Mouse (Mus musculus): ENCODE measurements around the gene Safb2.

The Safb2 gene

DNA sequence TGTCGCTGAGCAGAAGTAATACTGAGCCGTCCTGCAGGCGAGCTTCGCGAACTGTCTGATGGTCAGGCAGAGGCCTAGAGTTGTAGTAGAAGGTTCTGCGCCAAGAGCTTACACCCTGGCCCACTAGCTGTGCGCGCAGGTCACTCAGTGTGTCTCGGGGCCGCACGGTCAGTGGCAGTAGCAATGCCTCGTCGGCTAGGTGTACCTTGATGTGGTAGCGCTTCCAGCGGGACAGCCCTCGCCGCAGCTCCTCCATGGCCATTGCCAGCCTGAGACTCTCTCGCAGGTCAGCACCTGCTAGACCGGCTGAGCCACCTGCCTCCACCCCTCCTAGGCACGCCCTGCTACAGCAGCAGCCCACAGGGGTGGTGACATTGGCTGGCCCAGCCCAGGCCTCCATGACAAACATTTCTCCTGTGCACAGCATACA lies 30.2 kb downstream of the Safb2 start, which contains the start of gene Gm20219:
Gene Gm20219, minus strand, starts transcription at position 266 of the 430 bp plus-strand sequence.
- peak; percentile 48 for DNase-seq

DNA sequence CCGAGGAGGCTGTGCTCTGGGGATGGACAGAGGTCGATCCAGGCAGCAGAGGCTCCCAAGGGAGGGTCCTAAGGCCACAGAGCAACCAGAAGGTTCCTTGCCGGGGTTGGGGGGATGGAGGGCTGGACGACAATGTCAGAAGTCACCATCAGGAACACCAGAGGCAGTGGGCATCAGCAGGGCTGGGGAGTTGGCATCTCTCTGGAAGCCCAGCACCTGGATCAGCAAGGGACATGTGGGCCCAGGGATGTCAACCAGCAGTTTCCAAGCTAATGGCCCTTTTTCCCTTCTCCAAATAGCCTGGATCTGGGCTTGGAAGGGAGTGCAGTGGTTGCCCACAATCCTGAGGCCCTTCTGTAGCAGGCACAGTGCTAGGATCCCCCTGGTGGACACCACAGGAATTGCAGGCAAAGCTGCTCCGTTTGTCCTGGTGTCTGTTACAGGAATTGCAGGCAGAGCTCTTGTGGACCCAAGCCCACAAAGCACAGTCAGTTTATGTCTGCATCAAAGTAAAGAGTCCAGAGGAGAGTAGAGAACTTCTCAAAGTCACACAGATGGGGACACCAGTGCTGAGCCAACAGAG lies 31.5 kb downstream of the Safb2 start:
- DNase-seq: peak; percentile 56

DNA sequence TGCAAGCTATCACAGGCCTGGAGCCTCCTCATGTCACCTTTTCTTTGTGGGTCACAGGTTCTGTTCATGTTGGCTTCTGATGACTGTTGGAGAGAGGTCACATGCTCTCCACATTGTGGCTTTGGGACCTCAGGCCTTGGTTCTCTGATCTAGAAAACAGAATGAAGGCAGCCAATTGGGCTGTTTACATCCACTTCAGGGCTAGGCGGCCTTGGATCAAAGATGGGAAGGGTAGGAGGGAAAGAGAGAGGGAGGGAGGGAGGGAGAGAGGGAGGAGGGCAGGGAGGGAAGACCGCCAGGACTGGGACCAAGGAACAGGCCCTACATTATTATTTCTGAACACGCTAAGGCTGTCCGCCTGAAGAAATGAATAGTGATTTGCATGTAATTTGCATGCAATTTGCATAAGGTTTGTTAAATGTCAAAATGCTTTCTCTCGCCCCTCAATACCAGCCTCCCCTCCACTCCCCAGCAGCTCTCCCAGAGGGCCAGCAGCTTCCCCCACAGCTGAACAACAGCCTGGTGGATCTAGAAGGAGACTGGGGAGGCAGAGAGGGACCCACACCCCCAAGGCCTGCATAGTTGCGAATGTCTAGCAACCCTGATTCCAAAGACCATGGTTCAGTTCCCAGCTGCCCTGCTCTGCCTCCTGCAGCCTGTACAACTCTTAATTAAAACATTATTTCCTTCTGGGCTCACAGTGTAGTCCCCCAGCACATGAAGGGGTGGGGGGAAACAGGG lies 32.4 kb downstream of the Safb2 start:
- DNase-seq: no peak

DNA sequence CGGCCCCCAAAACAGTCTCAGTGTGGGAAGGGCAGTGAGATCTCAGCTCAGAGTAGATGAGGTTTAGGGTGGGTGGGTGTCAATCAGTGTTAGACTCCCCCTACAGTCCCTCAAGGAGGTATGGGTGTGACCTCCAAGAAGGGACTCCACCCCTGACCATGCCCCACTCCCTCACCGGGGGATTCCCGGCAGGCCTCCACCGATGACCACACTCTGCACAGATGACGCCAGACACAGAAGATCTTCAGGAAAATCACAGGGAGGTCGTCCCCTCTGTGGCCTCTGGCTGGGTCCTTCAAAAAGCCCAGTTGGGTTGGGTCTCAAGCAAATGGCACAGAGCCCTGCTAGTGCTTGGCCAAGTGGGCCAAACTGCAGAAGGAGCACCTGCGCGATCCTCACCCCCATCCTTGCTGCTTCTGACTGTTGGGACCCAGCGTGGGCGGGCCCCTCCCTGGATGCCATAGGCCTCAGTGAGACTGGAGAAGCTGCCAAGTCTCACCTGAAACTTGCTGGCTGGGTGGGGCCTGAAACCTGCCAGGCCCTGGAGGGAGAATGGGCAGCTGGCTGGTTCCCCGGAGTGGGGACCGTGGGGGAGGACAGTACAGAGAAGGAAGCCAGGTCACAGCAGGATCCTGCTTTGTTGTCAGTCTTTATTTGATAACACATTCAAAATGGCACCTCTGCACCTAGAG lies 33.5 kb downstream of the Safb2 start:
- DNase-seq: no peak

DNA sequence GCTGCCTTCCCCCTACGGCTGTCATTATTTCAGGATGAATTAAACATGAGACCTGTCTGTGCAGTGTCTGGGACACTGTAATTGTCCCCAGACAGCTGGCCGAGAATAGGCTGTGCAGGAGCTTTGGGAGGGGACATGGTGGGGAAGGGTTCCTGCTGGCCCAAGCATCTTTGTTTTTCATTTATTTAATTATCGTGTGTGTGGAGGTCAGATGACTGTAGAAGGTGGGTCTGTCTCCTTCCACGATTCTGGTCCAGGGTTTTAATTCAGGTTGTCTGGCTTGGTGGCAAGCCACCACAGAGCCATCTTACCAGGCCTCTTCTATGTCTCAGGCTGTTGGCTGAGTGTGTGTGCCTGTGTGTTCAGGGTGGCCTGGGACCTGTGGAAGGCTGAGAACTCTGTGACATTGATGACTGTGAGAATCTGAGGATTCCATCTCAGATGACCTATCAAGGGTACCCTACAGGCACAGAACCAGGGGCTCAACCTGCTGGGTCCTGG lies 35.7 kb downstream of the Safb2 start:
- DNase-seq: no peak

DNA sequence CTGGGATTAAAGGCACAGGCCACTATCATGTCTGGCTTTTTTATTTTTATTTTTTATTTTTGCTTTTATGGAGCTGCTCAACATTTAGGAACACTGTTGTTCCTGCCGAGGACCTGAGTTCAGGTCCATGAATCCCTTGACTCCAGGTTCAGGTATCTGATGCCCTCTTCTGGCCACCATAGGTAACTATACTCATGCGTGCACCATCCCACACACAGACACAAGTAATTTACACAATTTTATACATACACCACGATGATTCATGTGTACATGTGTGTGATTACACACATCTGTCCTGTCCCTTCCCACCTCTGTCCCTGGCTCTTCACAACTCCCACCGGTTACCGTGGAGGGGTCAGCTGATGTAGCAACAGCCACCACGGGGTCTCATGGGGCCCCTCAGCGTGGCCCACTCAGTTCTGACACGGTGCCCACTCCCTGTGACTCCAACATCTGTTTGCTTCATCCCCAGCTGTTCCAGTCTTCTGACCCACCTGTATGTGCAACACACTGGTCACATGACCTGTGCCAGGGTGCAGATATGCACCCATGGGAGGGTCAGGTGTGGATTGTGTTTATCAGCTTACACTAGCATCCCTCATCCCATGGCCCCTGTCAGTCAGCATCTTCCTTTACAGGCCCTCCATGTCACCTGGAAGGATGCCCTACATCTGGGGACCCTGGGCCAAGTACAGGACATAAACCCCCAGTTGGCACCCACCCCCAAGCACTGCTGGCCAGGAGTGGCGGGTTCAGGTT lies 36.4 kb downstream of the Safb2 start:
- no peak for DNase-seq

DNA sequence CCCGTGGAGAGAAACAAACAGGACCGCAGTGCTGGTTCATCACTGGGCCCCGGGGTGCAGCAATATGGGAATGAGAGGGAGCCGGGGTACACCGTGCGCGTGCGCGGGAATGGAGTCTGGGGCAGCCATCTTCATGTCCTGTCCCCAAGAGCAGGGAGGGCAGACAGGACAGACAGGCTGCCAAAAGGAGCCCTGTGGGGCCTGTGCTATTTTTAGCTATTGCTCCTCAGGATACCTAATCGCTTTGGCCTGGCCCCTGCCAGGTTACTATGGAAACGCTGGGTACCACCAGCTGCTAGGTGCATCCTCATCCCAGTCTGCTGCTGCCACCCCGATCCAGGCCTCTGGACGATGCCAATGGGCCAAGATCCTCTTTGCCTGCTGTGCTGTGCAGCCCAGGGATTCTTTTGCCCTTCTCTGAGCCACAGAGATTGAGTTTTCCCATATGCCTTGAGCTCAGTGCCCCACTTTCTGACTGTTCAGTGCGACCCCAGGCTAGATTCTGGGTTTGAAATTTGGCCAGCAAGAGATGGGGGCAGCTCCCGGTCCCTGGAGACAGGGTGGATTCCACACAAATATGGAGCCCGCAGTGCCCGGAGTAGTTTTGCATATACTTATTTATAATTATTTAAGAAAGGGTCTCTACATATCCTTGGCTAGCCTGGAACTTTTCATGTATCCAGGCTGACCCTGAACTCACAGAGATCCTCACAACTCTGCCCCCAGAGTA lies 37.1 kb downstream of the Safb2 start:
- no peak for DNase-seq

DNA sequence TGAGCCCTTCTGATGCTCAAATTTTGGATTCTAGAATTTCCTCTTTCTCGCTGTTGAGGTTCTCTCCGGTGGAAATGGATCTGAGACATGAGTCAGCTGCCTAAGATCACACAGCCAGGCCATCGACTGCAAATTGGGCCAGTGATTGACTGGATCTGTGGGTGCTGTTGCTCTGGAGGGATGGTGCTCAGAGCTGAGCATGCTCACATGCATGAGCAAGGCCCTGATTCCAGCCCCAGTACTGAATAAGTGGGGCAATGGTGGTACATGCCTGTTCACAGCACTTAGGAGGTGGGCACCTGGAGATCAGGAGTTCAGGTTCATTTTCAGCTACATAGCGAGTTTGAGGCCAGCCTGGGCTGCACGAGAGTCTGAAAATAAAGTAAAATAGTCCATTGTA lies 37.8 kb downstream of the Safb2 start:
- no peak for DNase-seq

DNA sequence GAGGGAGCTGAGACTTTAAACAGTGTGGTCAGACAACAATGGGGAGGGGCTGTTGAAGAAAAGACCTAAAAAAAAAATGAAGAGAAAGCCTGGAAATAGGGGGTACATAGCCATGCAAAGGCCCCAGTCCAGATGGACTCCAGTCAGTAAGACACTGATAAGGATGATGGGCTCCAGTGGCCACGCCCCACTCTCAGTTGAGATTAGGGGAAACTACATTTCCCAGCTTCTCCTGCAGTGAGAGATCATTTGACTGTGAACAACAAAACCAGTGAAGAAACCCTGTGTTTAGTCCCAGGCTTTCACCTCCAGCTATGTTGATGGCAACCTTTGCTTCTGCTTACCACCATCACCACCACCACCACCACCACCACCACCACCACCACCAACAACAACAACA lies 38.4 kb downstream of the Safb2 start:
- DNase-seq: no peak

DNA sequence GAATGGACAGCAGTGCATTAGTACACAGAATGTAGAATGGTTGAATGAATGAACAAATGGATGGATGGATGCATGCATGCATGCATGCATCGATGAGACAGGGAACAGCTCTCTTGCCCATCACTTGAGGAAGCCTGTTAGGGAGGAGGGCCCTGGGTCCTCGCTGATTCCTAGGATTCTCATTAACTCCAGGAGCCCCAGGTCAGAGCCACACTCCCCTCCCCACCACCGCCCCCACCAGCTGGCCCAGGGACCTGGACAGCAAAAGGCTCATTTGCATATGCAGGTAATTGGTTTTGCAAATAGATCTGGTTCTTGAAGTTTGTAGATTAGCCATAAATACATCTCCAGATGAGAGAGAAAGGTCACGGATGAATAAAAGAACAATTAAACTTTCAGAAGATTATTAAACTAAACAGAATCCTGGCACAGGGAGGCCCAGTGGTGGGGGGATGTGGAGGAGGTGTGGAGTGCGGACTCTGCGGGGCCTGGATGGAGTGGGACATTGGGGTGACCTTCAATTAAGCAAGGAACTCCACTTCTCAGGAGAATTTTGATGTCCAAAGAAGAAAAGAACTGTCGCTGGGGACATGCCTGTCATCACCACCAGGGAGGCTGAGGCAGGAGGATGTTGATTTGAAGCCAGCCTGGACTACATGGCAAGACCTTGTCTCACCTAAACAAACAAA lies 39.5 kb downstream of the Safb2 start:
- DNase-seq: no peak

DNA sequence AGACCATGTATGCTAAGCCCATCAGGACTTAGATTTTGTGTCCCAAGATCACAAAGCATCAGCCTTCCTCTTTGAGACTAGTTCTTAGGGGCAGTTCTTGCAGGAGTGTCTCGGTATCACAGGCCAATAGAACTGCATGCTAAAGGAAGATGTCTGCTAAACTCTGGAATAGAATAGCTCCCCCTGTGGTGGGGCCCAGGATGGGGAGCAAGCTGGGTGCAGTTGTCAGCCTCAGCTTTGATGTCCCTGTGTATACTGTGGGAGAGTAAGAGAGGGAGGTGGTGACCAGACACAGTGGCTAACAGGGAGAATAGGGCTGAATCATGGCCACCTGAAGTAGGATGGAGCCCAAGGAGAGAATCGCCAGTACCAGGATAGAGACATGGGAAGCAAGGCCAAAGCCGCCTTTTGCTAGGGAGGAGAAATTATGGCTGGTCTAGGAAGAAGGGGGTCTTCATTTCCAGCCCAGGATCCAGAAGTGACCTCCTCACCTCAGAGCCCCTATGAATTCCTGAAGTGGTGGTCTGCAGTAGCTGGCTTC lies 40.6 kb downstream of the Safb2 start:
- DNase-seq: no peak

DNA sequence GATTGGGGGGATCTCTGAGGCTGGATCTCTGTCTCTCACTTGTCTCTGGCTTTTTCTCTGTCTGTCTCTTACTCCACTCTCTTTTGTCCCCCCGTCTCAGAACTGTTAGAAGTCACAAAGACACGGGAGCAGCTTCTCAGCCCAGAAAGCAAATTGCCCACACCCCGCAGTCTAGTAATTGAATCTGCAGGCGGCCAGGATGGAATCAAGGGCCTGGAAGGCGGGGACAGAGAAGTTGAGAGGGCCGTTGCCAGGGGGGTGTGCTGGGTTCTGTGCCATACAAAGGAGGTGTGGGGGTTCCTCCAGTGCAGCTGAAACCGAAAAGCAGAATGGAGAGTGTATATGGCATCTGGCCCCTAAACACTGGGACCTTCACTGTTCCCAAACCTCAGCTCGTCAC lies 41.6 kb downstream of the Safb2 start:
- no peak for DNase-seq

DNA sequence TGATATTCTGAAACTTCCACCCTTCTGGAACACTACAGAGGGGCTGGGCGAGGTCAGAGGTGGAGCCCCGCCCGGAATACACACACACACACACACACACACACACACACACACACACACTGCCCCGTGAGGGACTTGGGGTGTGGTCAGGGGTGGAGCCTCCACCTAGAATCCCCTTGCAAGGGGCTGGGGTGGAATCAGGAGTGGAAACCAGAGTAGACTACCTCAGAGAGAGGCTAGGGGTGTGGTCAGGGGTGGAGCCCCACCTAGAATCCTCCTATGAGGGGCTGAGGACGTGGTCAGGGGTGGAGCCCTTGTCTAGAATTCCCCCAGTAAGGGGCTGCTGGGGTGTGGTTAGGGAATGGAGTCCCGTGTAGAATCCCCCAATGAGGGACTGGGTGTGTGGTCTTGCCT lies 43.8 kb downstream of the Safb2 start:
- no peak for DNase-seq

DNA sequence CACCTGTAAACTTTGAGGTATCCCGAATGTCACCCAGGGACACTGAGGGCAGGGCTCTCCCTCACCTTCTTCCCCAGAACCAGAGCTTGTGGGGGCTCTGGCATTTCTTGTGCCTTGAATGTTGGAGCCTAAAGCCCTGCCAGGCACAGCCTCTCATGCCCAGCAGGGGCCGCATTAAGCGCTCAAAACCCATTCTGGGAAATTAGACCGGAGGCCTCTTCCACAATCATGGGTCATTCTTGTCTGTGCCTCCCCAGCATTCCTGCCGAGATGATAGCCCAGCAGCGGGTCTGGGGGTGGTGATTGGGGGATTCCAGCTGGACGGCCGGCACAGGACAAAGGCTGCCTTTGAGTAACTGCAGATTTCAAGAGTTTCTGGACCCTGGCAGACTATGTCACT lies 46.5 kb downstream of the Safb2 start:
- no peak for DNase-seq

DNA sequence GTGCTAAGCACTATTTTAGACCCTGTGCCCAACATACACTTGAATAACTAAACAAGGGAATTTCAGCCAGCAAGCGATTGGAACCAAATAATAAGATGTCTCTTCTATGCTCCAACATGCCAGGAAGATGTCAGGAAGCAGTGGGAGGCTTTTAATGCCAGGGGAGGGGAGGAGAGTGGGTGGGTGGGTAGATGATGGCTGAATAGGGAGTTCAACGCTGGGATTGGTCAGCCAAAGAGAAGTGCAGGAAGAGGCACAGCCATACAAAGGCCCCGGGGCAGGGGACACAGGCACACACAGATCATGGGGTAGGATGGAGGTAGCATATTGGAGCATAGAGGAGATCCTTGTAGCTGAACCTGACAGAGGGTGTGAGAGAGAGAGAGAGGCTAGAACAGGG lies 47.5 kb downstream of the Safb2 start:
- DNase-seq: no peak

DNA sequence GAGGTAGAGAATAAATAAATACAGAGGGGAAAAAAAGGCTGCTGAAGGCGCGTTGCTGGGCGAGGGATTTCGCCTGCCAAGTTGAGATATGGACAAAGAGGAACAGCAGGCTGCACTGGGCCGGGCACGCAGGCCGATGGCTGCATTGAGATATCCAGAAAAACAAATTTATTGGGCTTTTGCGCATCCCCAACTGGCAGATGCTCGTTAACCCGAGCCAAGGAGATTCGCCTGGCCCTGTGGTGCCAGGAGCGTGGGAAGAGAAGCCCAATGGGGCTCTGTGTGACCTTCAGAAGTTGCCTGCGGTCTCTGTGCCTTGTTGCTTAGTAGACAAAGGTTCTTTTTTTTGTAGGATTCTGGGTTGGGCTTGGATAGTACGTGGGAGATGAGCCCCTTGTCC lies 48.2 kb downstream of the Safb2 start:
- no peak for DNase-seq

DNA sequence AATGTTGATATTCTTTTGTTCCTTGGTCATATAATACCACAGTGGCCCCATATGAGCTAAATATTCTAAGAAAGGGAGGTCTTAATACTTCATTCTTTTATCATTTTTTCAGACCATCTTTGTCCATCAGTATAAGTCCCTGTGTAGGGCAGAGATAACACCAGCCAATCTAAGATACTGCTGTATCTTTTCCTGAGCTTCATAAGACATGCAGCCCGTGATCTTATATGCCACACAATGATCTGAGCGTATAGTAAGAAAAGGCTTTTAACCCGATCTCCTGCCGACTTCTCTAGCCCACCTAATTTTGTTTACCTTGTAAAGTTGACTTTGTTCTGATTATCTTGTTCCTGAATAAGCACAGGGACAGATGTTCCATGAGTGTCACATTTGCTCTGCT lies 59.4 kb downstream of the Safb2 start:
- no peak for DNase-seq

DNA sequence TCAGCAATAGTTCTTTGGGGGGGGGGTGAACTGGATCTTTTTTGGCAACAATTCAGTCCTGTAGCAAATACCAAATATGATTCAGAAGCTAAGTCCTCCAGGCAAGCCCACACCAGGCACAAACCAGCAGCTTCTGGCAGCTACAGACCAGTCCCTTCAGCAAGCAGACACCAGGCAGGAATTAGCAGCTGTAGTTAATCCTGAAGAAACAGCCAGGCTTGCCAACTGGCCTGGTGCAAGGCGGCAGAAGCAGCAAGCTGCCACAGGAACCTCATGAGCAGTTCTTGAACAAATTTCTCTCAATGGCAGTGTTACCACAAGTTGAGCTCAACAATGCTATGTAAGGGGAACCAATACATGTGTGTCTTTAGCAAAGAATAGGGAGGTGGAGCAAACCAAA lies 61.6 kb downstream of the Safb2 start:
- no peak for DNase-seq

DNA sequence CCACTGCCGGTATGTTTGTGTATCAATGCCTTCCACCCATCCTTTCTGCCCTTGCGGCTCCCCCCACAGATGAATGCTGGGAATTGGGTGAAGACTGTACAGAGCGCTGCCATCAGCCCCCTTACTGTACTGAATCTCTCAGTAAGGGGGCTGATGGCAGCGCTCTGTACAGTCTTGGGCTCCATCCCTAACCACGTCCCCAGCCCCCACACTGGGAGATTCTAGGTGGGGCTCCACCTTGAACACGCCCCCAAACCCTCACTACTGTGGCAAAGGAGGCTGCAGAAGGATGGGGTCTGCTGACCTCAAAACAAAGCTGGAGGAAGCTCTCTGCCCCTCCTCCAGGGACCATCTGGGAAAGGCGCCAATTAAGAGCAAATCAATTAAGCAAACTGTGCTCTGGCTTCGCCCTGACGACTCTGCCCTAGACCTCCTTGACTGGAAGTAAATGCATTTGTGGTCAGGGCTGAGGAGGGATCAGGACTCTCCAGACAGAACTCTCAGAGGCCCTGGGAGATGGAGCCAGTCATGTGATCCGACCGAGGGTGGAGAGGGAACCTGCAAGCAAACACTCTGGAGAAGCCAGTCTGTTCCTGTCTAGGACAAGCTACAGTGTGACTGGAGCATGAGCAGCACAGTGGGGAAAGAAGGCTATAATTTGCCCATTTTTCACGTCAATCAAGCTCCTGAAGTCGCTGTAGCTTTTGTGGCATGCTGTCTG lies 68.5 kb downstream of the Safb2 start:
- peak; percentile 49 for DNase-seq

DNA sequence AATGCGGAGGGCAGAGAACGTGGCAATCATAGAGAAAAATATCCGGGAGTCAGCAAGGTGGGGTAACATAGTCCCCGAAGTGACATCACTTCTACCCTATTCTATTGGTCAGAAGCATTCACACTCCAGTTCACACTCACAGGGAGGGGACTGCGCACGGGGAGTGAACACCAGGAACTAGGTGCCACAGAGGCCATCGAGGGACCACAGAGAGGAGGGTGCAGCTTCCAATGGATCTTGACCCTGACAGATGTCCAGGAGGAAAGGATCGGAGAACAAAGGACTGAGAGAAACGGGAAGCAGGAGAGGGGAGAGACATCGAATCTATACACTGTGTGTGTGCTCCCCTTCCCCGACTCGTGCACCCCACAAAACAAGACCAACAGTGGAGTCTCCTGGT lies 69.5 kb downstream of the Safb2 start:
- DNase-seq: no peak

DNA sequence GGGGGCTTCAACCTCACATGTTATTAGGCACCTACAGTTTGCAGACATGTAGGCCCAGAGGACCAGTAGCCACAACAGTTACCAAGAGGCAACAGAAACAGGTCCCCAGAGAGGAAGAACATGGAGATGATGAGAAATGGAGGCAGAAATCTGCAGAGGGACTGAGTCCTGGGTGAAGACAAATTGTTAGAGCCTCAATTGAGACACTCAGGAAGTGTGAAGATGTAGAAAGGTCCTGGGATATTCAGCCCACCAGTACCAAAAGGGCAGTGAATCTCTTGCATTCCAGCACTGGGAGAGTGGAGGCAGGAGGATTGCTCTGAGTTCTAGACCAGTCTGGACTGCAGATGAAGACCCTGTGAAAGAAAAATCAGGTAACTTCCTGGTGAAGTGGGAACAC lies 70.1 kb downstream of the Safb2 start:
- no peak for DNase-seq

All from kidney, postnatal 14 days (tissue).